Mouse (Mus musculus) hindbrain, embryonic 13.5 days (tissue): Measurements from ENCODE around the gene Rbpjl. TPM values are rescaled to one million over a fixed set of nuclear protein-coding genes. Genes with fewer than 3 reads are reported as not detected.

Experiments
- ATAC-seq: fragments of 200-750 bp; cut with Nextera tagmentation; 2 replicates; pipeline ENCODE4 v1.8.0; 2017; ENCODE audit warnings: moderate TSS enrichment; ENCODE audit not compliant: low FRiP score
- H3K27ac ChIP-seq: fragments of 300-500 bp; sonication (generic); 2 replicates; pipeline ENCODE4 v1.5.1; 2015; ENCODE audit warnings: inconsistent platforms, mild to moderate bottlenecking, moderate library complexity
- H3K27me3 ChIP-seq: fragments of 300-500 bp; sonication (generic); 2 replicates; pipeline ENCODE4 v1.6.1; 2015; ENCODE audit warnings: mild to moderate bottlenecking, inconsistent platforms
- H3K36me3 ChIP-seq: fragments of 300-500 bp; sonication (generic); 2 replicates; pipeline ENCODE4 v1.6.1; 2015; ENCODE audit warnings: mild to moderate bottlenecking, inconsistent platforms
- H3K4me1 ChIP-seq: fragments of 300-500 bp; sonication (generic); replicated peaks from 2 replicates; pipeline ENCODE4 v1.6.1; 2015; ENCODE audit warnings: inconsistent platforms
- H3K4me2 ChIP-seq: fragments of 300-500 bp; sonication (generic); 2 replicates; pipeline ENCODE4 v1.6.1; 2015; ENCODE audit warnings: inconsistent platforms, mild to moderate bottlenecking, moderate library complexity
- H3K4me3 ChIP-seq: fragments of 300-500 bp; sonication (generic); 2 replicates; pipeline ENCODE4 v1.5.1; 2015; ENCODE audit warnings: mild to moderate bottlenecking, inconsistent platforms
- H3K9ac ChIP-seq: fragments of 300-500 bp; sonication (generic); 2 replicates; pipeline ENCODE4 v1.6.1; 2015; ENCODE audit warnings: mild to moderate bottlenecking, inconsistent platforms
- H3K9me3 ChIP-seq: fragments of 300-500 bp; sonication (generic); 2 replicates; pipeline ENCODE4 v1.6.1; 2016; ENCODE audit warnings: inconsistent platforms
- WGBS: fragments of 180-500 bp; shearing (Covaris S2); methylation state at CpG from one replicate; pipeline ENCODE4 v1.1.7; 2015; 5-methylcytosine and 5-hydroxymethylcytosine counted together
- polyA plus RNA-seq: library from polyadenylated mRNA; unstranded; fragments of >200 nt; fragmentation: Nextera tagmentation; extraction: Ambion mirVana; gene quantifications from 2 replicates; pipeline ENCODE4 v1.2.1, GENCODE M21; 2015

Gene Rbpjl
- polyA plus RNA-seq, 1 experiment from 2014 or later = 0.05 TPM

GRCm38 (mm10) chr2:164442315-164443050 is 39.5 kb downstream of the Rbpjl start:
- H3K27me3 ChIP-seq = peaks cover 27% of the 10 kb centered on the region
- peak; percentile 68 for ATAC-seq
- no peak overlapping the region for H3K27ac ChIP-seq
- 2% methylated on average over 29 of the region's 29 CpGs for WGBS
- H3K4me1 ChIP-seq = peaks cover 21% of the 10 kb centered on the region
- H3K4me3 ChIP-seq = peak overlapping the region; percentile 48
- H3K9me3 ChIP-seq = no peaks in the 10 kb centered on the region
- H3K36me3 ChIP-seq = no peaks in the 10 kb centered on the region
- H3K9ac ChIP-seq = peak overlapping the region; percentile 67
- H3K4me2 ChIP-seq = peak overlapping the region; percentile 89

DNA sequence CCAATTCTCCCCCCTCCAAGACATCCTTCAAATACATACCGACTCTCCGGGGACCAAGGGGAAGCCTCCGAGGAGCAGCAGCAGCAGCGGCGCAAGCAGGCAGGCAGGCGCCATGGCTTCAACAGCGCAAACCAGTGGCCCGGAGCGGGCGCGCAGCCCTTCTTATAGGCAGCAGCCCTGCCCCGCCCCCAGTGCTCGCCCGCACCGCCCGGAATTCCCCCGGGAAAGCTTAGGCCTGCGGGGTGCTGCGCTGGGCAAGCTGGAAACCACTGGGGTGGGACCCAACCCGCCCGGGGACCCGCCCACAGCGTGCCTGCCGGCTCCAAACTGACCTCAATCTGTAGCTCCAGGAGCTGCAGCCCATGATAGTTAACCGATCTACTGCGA is 40.1 kb downstream of the Rbpjl start:
- Histone ChIP-seq H3K36me3 (no peaks in the 10 kb centered on the region), H3K4me3 (peak overlapping the region; percentile 48), H3K9me3 (no peaks in the 10 kb centered on the region), H3K27me3 (peaks cover 27% of the 10 kb centered on the region), H3K27ac (no peak overlapping the region), H3K9ac (peak overlapping the region; percentile 67), H3K4me1 (peaks cover 21% of the 10 kb centered on the region), H3K4me2 (peak overlapping the region; percentile 89)
- peak; percentile 86 for ATAC-seq
- WGBS = 0% methylated on average over 26 of the region's 26 CpGs

- H3K27me3 ChIP-seq = peaks cover 27% of the 10 kb centered on the region
- no peak; the same call in 1 of the 2 replicates for ATAC-seq
- H3K9me3 ChIP-seq = no peaks in the 10 kb centered on the region
- H3K4me2 ChIP-seq = peak within 1 kb of the TSS; percentile 89
- WGBS = 6% methylated on average over 18 of the region's 18 CpGs
- H3K4me1 ChIP-seq = peaks cover 21% of the 10 kb centered on the region
- peak within 1 kb of the TSS; percentile 67 for H3K9ac ChIP-seq
- peak within 1 kb of the TSS; percentile 48 for H3K4me3 ChIP-seq
- no peaks in the 10 kb centered on the region for H3K36me3 ChIP-seq
- H3K27ac ChIP-seq = no peak within 1 kb of the TSS
Measured at GRCm38 (mm10) chr2:164443460-164444000, 40.6 kb downstream of the Rbpjl start, which contains the start of gene Sdc4. Sdc4 (minus strand) TSS chr2:164443887.

GRCm38 (mm10) chr2:164444701-164445100 is 41.8 kb downstream of the Rbpjl start:
- Histone ChIP-seq H3K27ac (no peak overlapping the region), H3K4me1 (peaks cover 21% of the 10 kb centered on the region), H3K27me3 (peaks cover 27% of the 10 kb centered on the region), H3K36me3 (no peaks in the 10 kb centered on the region), H3K4me3 (no peak overlapping the region), H3K9me3 (no peaks in the 10 kb centered on the region), H3K4me2 (no peak overlapping the region), H3K9ac (no peak overlapping the region)
- ATAC-seq = no peak
- WGBS = 88% methylated on average over 2 of the region's 2 CpGs

- WGBS = 86% methylated on average over 3 of the region's 3 CpGs
- no peak overlapping the region for H3K27ac ChIP-seq
- H3K4me3 ChIP-seq = no peak overlapping the region
- no peak overlapping the region for H3K4me2 ChIP-seq
- peaks cover 21% of the 10 kb centered on the region for H3K4me1 ChIP-seq
- no peaks in the 10 kb centered on the region for H3K36me3 ChIP-seq
- H3K27me3 ChIP-seq = peaks cover 22% of the 10 kb centered on the region
- no peak for ATAC-seq
- no peak overlapping the region for H3K9ac ChIP-seq
- H3K9me3 ChIP-seq = no peaks in the 10 kb centered on the region
Measured at GRCm38 (mm10) chr2:164445399-164446085, 42.6 kb downstream of the Rbpjl start.

DNA sequence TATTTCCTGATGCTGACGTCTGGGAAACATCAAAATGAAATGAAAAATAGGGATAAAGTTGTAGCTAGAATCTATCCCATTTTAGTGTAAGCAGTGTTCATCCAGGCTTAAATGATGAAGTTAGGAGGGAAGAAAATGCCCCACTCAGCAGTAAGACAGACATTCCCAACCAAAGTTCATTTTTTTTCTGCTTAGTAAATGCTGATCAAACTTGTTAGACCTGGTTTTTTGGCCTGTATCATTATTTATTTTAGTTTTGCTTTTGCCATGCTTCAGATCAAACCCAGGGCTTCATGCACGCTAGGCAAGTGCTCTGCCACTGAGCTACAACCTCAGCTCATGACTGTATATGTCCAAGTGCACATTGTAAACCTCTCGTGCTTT is 43.1 kb downstream of the Rbpjl start:
- Histone ChIP-seq H3K36me3 (no peaks in the 10 kb centered on the region), H3K4me3 (no peak overlapping the region), H3K27me3 (peaks cover 17% of the 10 kb centered on the region), H3K4me2 (no peak overlapping the region), H3K4me1 (peaks cover 21% of the 10 kb centered on the region), H3K27ac (no peak overlapping the region), H3K9ac (no peak overlapping the region), H3K9me3 (no peaks in the 10 kb centered on the region)
- WGBS = 87% methylated on average over 3 of the region's 3 CpGs
- no peak for ATAC-seq

- no peak for ATAC-seq
- Histone ChIP-seq H3K4me2 (no peak overlapping the region), H3K9ac (no peak overlapping the region), H3K4me1 (peaks cover 7% of the 10 kb centered on the region), H3K36me3 (no peaks in the 10 kb centered on the region), H3K27ac (no peak overlapping the region), H3K9me3 (no peaks in the 10 kb centered on the region), H3K4me3 (no peak overlapping the region), H3K27me3 (no peaks in the 10 kb centered on the region; the same call in 1 of the 2 replicates)
- WGBS = 88% methylated on average over 1 of the region's 1 CpGs
Measured at GRCm38 (mm10) chr2:164448140-164448539, 45.2 kb downstream of the Rbpjl start.

GRCm38 (mm10) chr2:164448921-164449320 is 46.0 kb downstream of the Rbpjl start:
- Histone ChIP-seq H3K9ac (no peak overlapping the region), H3K27ac (no peak overlapping the region), H3K9me3 (no peaks in the 10 kb centered on the region), H3K4me2 (no peak overlapping the region), H3K36me3 (no peaks in the 10 kb centered on the region), H3K4me3 (no peak overlapping the region), H3K27me3 (no peaks in the 10 kb centered on the region; the same call in 1 of the 2 replicates), H3K4me1 (no peaks in the 10 kb centered on the region)
- ATAC-seq = no peak
- 82% methylated on average over 5 of the region's 5 CpGs for WGBS

- no peak overlapping the region for H3K9ac ChIP-seq
- H3K4me2 ChIP-seq = no peak overlapping the region
- ATAC-seq = no peak
- WGBS = 92% methylated on average over 14 of the region's 14 CpGs
- H3K27me3 ChIP-seq = no peaks in the 10 kb centered on the region
- H3K27ac ChIP-seq = no peak overlapping the region
- no peak overlapping the region for H3K4me3 ChIP-seq
- H3K4me1 ChIP-seq = no peaks in the 10 kb centered on the region
- no peaks in the 10 kb centered on the region for H3K9me3 ChIP-seq
- H3K36me3 ChIP-seq = no peaks in the 10 kb centered on the region
Measured at GRCm38 (mm10) chr2:164449341-164450042, 46.6 kb downstream of the Rbpjl start.

- Histone ChIP-seq H3K9ac (no peak overlapping the region), H3K4me3 (no peak overlapping the region), H3K9me3 (no peaks in the 10 kb centered on the region), H3K4me1 (peaks cover 8% of the 10 kb centered on the region; the same call in 1 of the 2 replicates), H3K27me3 (no peaks in the 10 kb centered on the region), H3K4me2 (no peak overlapping the region), H3K36me3 (no peaks in the 10 kb centered on the region), H3K27ac (no peak overlapping the region)
- WGBS = 49% methylated on average over 13 of the region's 13 CpGs
- no peak for ATAC-seq
Measured at GRCm38 (mm10) chr2:164452000-164452676, 49.2 kb downstream of the Rbpjl start.

DNA sequence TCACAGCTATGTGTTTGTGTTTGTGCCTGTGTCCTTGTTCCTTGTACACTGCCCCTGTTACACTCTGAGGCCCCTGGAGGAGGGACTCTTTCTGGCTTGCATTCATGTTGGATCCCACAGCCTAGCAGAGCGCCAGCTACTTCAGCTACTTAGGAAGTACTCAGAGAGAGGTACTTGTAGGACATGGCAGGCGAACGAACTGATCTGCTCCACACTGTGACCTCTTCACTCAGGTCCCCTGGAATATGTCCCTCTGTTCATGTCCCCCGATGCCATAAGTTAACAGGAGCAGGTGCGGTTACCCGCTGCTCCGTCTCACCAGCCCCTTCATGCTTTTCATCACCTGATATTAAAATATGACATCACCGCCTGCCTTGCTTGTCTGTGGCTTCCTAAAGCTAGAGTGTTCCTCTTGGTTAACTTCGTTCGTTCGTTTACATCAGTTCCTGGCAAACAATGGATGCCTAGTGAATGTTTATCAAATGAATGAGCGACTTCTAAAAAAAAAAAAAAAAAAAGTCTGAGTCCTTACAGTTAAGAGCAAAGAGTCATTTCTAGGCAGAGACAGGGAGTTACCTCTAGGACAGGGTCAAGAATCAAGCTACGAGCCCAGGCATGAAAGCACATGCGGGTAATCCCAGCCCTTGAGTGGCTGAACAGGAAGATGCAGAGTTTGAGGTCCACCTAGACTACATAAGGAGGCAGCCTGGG is 50.3 kb downstream of the Rbpjl start:
- no peak for ATAC-seq
- H3K4me2 ChIP-seq = no peak overlapping the region
- WGBS = 84% methylated on average over 14 of the region's 14 CpGs

More for the DNA sequence above, 50.3 kb downstream of the Rbpjl start:
- peaks cover 8% of the 10 kb centered on the region; the same call in 1 of the 2 replicates for H3K4me1 ChIP-seq
- H3K4me3 ChIP-seq = no peak overlapping the region
- H3K9ac ChIP-seq = no peak overlapping the region
- no peaks in the 10 kb centered on the region for H3K9me3 ChIP-seq
- H3K36me3 ChIP-seq = no peaks in the 10 kb centered on the region
- no peak overlapping the region for H3K27ac ChIP-seq
- H3K27me3 ChIP-seq = no peaks in the 10 kb centered on the region
